Mouse (Mus musculus): ENCODE data around the gene Hapln2. TPM values are rescaled to one million over a fixed set of nuclear protein-coding genes. Genes with fewer than 3 reads are reported as not detected.

Gene Hapln2
- total RNA-seq (2012; rRNA removed) (not detected in 2 replicates), polyA plus RNA-seq (2012; ENCODE audit: insufficient read depth in 1 of 2, insufficient read length in 2 of 2, low read depth in 1 of 2, low replicate concordance in 2 of 2, missing spikeins in 1 of 2) (not detected)

DNA sequence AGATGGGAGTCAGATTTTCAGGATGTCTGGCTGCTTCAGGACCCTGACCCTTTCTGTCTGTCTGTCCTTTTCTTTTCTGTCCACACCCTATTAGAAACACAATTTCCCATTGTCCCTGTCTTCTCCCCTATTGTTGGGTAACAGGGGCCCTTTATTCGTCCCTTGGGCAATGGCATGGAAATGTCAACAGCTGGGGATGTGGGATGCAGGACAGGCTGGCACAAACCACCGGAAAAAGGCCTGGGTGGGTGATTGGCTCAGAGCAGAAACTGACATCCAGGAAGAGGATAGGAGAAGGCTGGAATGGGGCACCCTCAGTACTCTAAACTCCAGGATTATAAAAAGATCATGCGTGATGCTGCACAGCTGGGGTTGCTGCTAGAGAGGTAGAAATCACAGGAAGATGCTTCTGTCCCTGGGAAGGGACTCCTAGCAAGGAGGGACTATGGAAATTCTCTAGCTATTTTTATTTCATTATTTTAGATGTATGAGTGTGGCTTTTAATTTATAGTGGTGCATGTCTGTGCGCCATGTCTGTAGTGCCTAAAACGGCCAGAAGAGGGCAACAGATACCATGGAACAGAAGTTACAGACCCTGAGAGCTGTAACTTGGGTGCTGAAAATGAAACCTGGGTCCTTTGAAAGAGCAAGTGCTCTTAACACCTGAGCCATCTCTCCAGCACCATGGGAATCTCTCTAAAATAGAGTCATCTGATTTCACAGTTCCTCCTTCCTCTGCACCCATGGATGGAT is at the start of gene Hapln2:
Gene Hapln2, minus strand, starts transcription at position 150 of the 753 bp plus-strand sequence.
- Histone ChIP-seq H3K27ac (ENCODE audit: control insufficient read depth, low read depth, low read length) (no peak within 1 kb of the TSS), H3K4me3 (ENCODE audit: control insufficient read depth in 1 of 2, insufficient read depth in 1 of 2, low read depth in 2 of 2, low read length in 2 of 2) (no peak within 1 kb of the TSS), H3K36me3 (ENCODE audit: control insufficient read depth in 1 of 2, insufficient read depth in 2 of 2, low read length in 2 of 2) (no peaks in the 10 kb centered on the region), H3K79me2 (ENCODE audit: control insufficient read depth, insufficient read depth, low read length, poor library complexity) (no peaks in the 10 kb centered on the region), H3K9me3 (replicated peaks; ENCODE audit: insufficient read depth, low read length) (no peaks in the 10 kb centered on the region), H3K4me1 (ENCODE audit: control insufficient read depth in 1 of 2, insufficient read depth in 2 of 2, low read length in 2 of 2) (no peaks in the 10 kb centered on the region), H3K9ac (ENCODE audit: control insufficient read depth, low read depth, low read length, poor library complexity, severe bottlenecking) (no peak within 1 kb of the TSS), H3K27me3 (ENCODE audit: control insufficient read depth in 1 of 2, insufficient read depth in 2 of 2, low read length in 2 of 2) (peaks cover 0 to 2% of the 10 kb centered on the region in 2 experiments; a peak in 3 of 4 replicates)
- DNase-seq (ENCODE audit: low read depth, low spot score): peak; percentile 68
- TF ChIP-seq HCFC1 (IDR thresholded peaks at IDR 0.05; ENCODE audit: low read depth, low read length): 0 out of 2 replicates have a peak, but pooled peaks have one; percentile 26
- TF ChIP-seq ZNF384 (IDR thresholded peaks at IDR 0.05; ENCODE audit: low read depth, low read length): no peak
- TF ChIP-seq SMC3 (IDR thresholded peaks at IDR 0.05; ENCODE audit: low read depth, low read length): peak; percentile 86
- TF ChIP-seq BHLHE40 (IDR thresholded peaks at IDR 0.05; ENCODE audit: borderline replicate concordance, low read depth, low read length): 0 out of 2 replicates have a peak, but pooled peaks have one; percentile 22
- no peak for TF ChIP-seq POLR2A (IDR thresholded peaks at IDR 0.05; ENCODE audit: control insufficient read depth in 1 of 2, insufficient read depth in 1 of 2, low read depth in 1 of 2, low read length in 2 of 2, poor library complexity in 1 of 2)
- peak; percentile 87 for TF ChIP-seq RAD21 (IDR thresholded peaks at IDR 0.05; ENCODE audit: low read depth, low read length)
- peak; percentile 71 to 86 (median 81) for TF ChIP-seq CTCF (IDR thresholded peaks at IDR 0.05 in 2 of 3, conservative IDR thresholded peaks at IDR 0.05 in 1 of 3; ENCODE audit: control insufficient read depth in 1 of 3, insufficient read depth in 1 of 3, low read depth in 2 of 3, low read length in 3 of 3, poor library complexity in 1 of 3, severe bottlenecking in 1 of 3)
- peak; percentile 81 for TF ChIP-seq ZC3H11A (IDR thresholded peaks at IDR 0.05; ENCODE audit: low read depth, low read length)

DNA sequence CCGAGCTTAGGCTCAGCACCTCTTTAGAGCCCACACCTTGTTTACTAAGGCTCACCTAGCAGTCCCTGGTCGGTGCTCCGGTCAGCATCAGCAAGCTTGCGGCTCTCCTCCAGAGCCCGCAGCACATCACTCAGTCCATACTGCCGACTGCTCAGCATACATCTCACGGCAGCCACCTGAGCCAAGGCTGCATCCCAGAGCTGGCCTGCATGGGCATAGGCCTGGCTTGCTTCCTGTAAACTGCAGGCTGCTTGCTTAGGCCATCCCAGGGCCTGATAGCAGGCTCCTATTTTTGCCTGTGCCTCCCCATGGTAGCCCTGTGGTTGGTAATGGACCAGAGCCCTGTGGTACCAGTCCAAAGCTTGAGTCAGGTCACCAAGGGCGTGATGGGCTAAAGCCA is 47.4 kb upstream of the Hapln2 start:
- Histone ChIP-seq H3K4me3 (ENCODE audit: control insufficient read depth in 1 of 2, insufficient read depth in 1 of 2, low read depth in 2 of 2, low read length in 2 of 2) (no peak overlapping the region), H3K36me3 (ENCODE audit: control insufficient read depth in 1 of 2, insufficient read depth in 2 of 2, low read length in 2 of 2) (no peaks in the 10 kb centered on the region), H3K9ac (ENCODE audit: control insufficient read depth, low read depth, low read length, poor library complexity, severe bottlenecking) (no peak overlapping the region), H3K4me1 (ENCODE audit: control insufficient read depth in 1 of 2, insufficient read depth in 2 of 2, low read length in 2 of 2) (no peaks in the 10 kb centered on the region), H3K79me2 (ENCODE audit: control insufficient read depth, insufficient read depth, low read length, poor library complexity) (no peaks in the 10 kb centered on the region), H3K27me3 (ENCODE audit: control insufficient read depth in 1 of 2, insufficient read depth in 2 of 2, low read length in 2 of 2) (peaks cover 19 to 23% of the 10 kb centered on the region in 2 experiments), H3K27ac (ENCODE audit: control insufficient read depth, low read depth, low read length) (no peak overlapping the region), H3K9me3 (replicated peaks; ENCODE audit: insufficient read depth, low read length) (no peaks in the 10 kb centered on the region)
- TF ChIP-seq MYC (IDR thresholded peaks at IDR 0.05; ENCODE audit: low read depth, low read length) (no peak), GATA1 (IDR thresholded peaks at IDR 0.05; ENCODE audit: low read depth, low read length) (no peak), SMC3 (IDR thresholded peaks at IDR 0.05; ENCODE audit: low read depth, low read length) (no peak), GABPA (IDR thresholded peaks at IDR 0.05; ENCODE audit: low read depth, low read length) (no peak), ZC3H11A (IDR thresholded peaks at IDR 0.05; ENCODE audit: low read depth, low read length) (no peak), ZMIZ1 (IDR thresholded peaks at IDR 0.05; ENCODE audit: low read depth, low read length) (no peak), ELF1 (IDR thresholded peaks at IDR 0.05; ENCODE audit: low read depth, low read length) (no peak)
- DNase-seq (ENCODE audit: low read depth, low spot score): no peak
